Comparison of ENCODE assay signal across 22 mouse cellular contexts in the genomic region with DNA sequence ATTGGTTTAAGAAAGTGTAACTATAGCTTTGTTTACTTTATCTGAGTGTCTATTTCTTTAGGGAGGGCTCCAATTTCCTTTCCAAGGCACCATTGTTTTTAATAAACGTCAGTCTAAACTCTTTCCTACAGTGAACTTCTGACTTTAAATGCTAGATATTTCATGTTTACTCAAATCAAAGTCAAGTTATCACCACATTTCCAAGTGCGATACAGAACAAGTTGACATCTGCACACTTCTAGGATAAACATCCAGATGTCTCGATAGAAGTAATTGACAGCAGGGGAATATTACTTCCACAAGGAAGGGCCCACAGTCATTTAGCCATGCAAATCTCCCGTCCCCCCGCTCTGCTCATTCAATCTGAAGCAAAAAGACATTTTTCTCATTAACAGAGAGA. TPM values are rescaled to one million over a fixed set of nuclear protein-coding genes. Genes with fewer than 3 reads are reported as not detected.
DNase-seq lines count a peak whose midpoint lies in the region; ATAC-seq and TF ChIP-seq lines count a peak whose summit lies in the region.
"Had no signal": no experiment of that assay in that cellular context is flagged by ENCODE, and none has a peak within 500 bp of the region (broad histone marks: within the 10 kb centered on the region; RNA-seq: fewer than 3 reads in every experiment).

No protein-coding gene starts in this region.

- no peak overlapping the region for H3K4me3 ChIP-seq in embryonic facial prominence, embryonic 11.5 days (ENCODE audit: low read depth, low read length)
- no peak overlapping the region for H3K4me3 ChIP-seq in embryonic facial prominence, embryonic 10.5 days
- no peak overlapping the region for H3K4me3 ChIP-seq in lung, embryonic 14.5 days (ENCODE audit: low read depth, low read length)
- H3K4me3 ChIP-seq in neural tube, embryonic 15.5 days (replicated peaks), result no peak overlapping the region
- H3K4me3 ChIP-seq: forebrain, embryonic 10.5 days; forebrain, embryonic 13.5 days; hindbrain, embryonic 10.5 days; hindbrain, embryonic 13.5 days had no signal

- no peaks in the 10 kb centered on the region for H3K9me3 ChIP-seq in embryonic facial prominence, embryonic 11.5 days (replicated peaks; ENCODE audit: control insufficient read depth, low read length)
- no peaks in the 10 kb centered on the region for H3K9me3 ChIP-seq in embryonic facial prominence, embryonic 10.5 days
- H3K9me3 ChIP-seq in lung, embryonic 14.5 days (ENCODE audit: low read depth, low read length), result no peaks in the 10 kb centered on the region
- H3K9me3 ChIP-seq in neural tube, embryonic 15.5 days (replicated peaks), result no peaks in the 10 kb centered on the region
- H3K9me3 ChIP-seq: forebrain, embryonic 10.5 days; forebrain, embryonic 13.5 days; hindbrain, embryonic 10.5 days; hindbrain, embryonic 13.5 days had no signal

- DNase-seq in embryonic facial prominence, embryonic 11.5 days (ENCODE audit: low spot score), result peak; percentile 27
- DNase-seq in embryonic facial prominence, embryonic 10.5 days (ENCODE audit: low spot score), result no peak
- peak; percentile 63 for DNase-seq in lung, embryonic 14.5 days
- no peak for DNase-seq in lung, postnatal 4 days
- peak; percentile 4 for DNase-seq in neural tube, embryonic 10.5 days (ENCODE audit: extremely low spot score, low spot score)
- DNase-seq: adrenal gland, adult 8-10 months; adrenal gland, postnatal 25 days; cerebellum, adult 2 months; cerebellum, adult 9-11 months; cerebellum, postnatal 25 days; gastrocnemius, postnatal 10 days; gastrocnemius, postnatal 36 days; heart, postnatal 36 days had no signal

- H3K4me1 ChIP-seq in embryonic facial prominence, embryonic 11.5 days (ENCODE audit: control insufficient read depth, insufficient read depth, low read length), result no peaks in the 10 kb centered on the region
- peaks cover 20% of the 10 kb centered on the region for H3K4me1 ChIP-seq in embryonic facial prominence, embryonic 10.5 days
- no peaks in the 10 kb centered on the region; the same call in 1 of the 2 replicates for H3K4me1 ChIP-seq in lung, embryonic 14.5 days (ENCODE audit: insufficient read depth)
- peaks cover 5% of the 10 kb centered on the region; the same call in 1 of the 2 replicates for H3K4me1 ChIP-seq in neural tube, embryonic 15.5 days

- no peaks in the 10 kb centered on the region; the same call in 1 of the 2 replicates for H3K36me3 ChIP-seq in embryonic facial prominence, embryonic 11.5 days (replicated peaks; ENCODE audit: control insufficient read depth, insufficient read depth, low read depth, low read length)
- peaks cover 28% of the 10 kb centered on the region for H3K36me3 ChIP-seq in embryonic facial prominence, embryonic 10.5 days (replicated peaks)
- H3K36me3 ChIP-seq in lung, embryonic 14.5 days (ENCODE audit: insufficient read depth), result peaks cover 22% of the 10 kb centered on the region
- H3K36me3 ChIP-seq in neural tube, embryonic 15.5 days, result no peaks in the 10 kb centered on the region
- H3K36me3 ChIP-seq: hindbrain, embryonic 13.5 days had no signal

- H3K9ac ChIP-seq in embryonic facial prominence, embryonic 11.5 days (replicated peaks; ENCODE audit: low read length), result no peak overlapping the region
- no peak overlapping the region for H3K9ac ChIP-seq in lung, embryonic 14.5 days
- no peak overlapping the region for H3K9ac ChIP-seq in neural tube, embryonic 15.5 days (replicated peaks)
- H3K9ac ChIP-seq: forebrain, embryonic 13.5 days; hindbrain, embryonic 13.5 days had no signal

- H3K27me3 ChIP-seq in embryonic facial prominence, embryonic 11.5 days (ENCODE audit: control insufficient read depth, insufficient read depth, low read length), result no peaks in the 10 kb centered on the region
- no peaks in the 10 kb centered on the region for H3K27me3 ChIP-seq in embryonic facial prominence, embryonic 10.5 days (replicated peaks; ENCODE audit: low read depth, poor library complexity, severe bottlenecking)
- no peaks in the 10 kb centered on the region for H3K27me3 ChIP-seq in lung, embryonic 14.5 days (ENCODE audit: insufficient read depth, low read length)
- H3K27me3 ChIP-seq in neural tube, embryonic 15.5 days (replicated peaks), result no peaks in the 10 kb centered on the region
- H3K27me3 ChIP-seq: forebrain, embryonic 13.5 days; hindbrain, embryonic 13.5 days had no signal

- no peak overlapping the region for H3K27ac ChIP-seq in embryonic facial prominence, embryonic 11.5 days (replicated peaks; ENCODE audit: low read depth, low read length)
- H3K27ac ChIP-seq in embryonic facial prominence, embryonic 10.5 days (replicated peaks), result no peak overlapping the region
- no peak overlapping the region for H3K27ac ChIP-seq in lung, embryonic 14.5 days (ENCODE audit: low read depth)
- H3K27ac ChIP-seq in neural tube, embryonic 15.5 days (replicated peaks), result no peak overlapping the region
- H3K27ac ChIP-seq: forebrain, embryonic 10.5 days; forebrain, embryonic 13.5 days; hindbrain, embryonic 10.5 days; hindbrain, embryonic 13.5 days had no signal

- WGBS in embryonic facial prominence, embryonic 11.5 days, result 28% methylated on average over 5 of the region's 5 CpGs
- 46% methylated on average over 5 of the region's 5 CpGs for WGBS in embryonic facial prominence, embryonic 10.5 days
- 20% methylated on average over 5 of the region's 5 CpGs for WGBS in lung, embryonic 14.5 days
- 52% methylated on average over 5 of the region's 5 CpGs for WGBS in neural tube, embryonic 15.5 days

- no peak for TF ChIP-seq CTCF in lung, embryonic 14.5 days (IDR thresholded peaks at IDR 0.05; ENCODE audit: low read depth)

- ATAC-seq in embryonic facial prominence, embryonic 11.5 days (replicated peaks; ENCODE audit: insufficient number of reproducible peaks, low FRiP score, low TSS enrichment, low read depth), result no peak
- peak; percentile 77 for ATAC-seq in lung, embryonic 14.5 days (ENCODE audit: insufficient read depth)
- ATAC-seq in neural tube, embryonic 15.5 days (ENCODE audit: low FRiP score), result no peak
- ATAC-seq: activated CD4-positive, CD25-positive, alpha-beta regulatory T cell, adult 4 months; forebrain, embryonic 13.5 days; forebrain, embryonic 16.5 days; hindbrain, embryonic 16.5 days had no signal

- no peak overlapping the region for H3K4me2 ChIP-seq in embryonic facial prominence, embryonic 11.5 days (ENCODE audit: low read depth, low read length)
- no peak overlapping the region for H3K4me2 ChIP-seq in lung, embryonic 14.5 days
- H3K4me2 ChIP-seq in neural tube, embryonic 15.5 days, result no peak overlapping the region
- H3K4me2 ChIP-seq: forebrain, embryonic 13.5 days; heart, embryonic 11.5 days; hindbrain, embryonic 13.5 days had no signal

RNA-seq across cellular contexts. Expression of gene Pon2, which starts 20.3 kb away (rescaled TPM):
- polyA plus RNA-seq in embryonic facial prominence, embryonic 11.5 days (2014; fragmentation: Nextera tagmentation; extraction: Ambion mirVana), result 19.5 and 19.9 TPM in 2 replicates
- polyA plus RNA-seq in embryonic facial prominence, embryonic 10.5 days (2016; fragmentation: Nextera tagmentation; extraction: Ambion mirVana), result 22.9 and 25.9 TPM in 2 replicates
- polyA plus RNA-seq in lung, embryonic 14.5 days (2014; fragmentation: Nextera tagmentation; extraction: Ambion mirVana), result 39.2 and 42.8 TPM in 2 replicates
- polyA plus RNA-seq in neural tube, embryonic 15.5 days (2015; fragmentation: Nextera tagmentation; extraction: Ambion mirVana), result 32.3 and 39.8 TPM in 2 replicates

RNA-seq across cellular contexts. Expression of gene Pon3, which starts 21.9 kb away (rescaled TPM):
- polyA plus RNA-seq in embryonic facial prominence, embryonic 11.5 days (2014; fragmentation: Nextera tagmentation; extraction: Ambion mirVana), result 4.2 and 6.6 TPM in 2 replicates
- 6.3 and 6.5 TPM in 2 replicates for polyA plus RNA-seq in embryonic facial prominence, embryonic 10.5 days (2016; fragmentation: Nextera tagmentation; extraction: Ambion mirVana)
- 14.2 and 15.2 TPM in 2 replicates for polyA plus RNA-seq in lung, embryonic 14.5 days (2014; fragmentation: Nextera tagmentation; extraction: Ambion mirVana)
- polyA plus RNA-seq in neural tube, embryonic 15.5 days (2015; fragmentation: Nextera tagmentation; extraction: Ambion mirVana), result 3.4 and 5.7 TPM in 2 replicates

Comparison
In these comparisons a context has a peak if more than half of its experiments do, and no peak if none do; other contexts are left out.
1. DNase-seq: peak in embryonic facial prominence, embryonic 11.5 days (single experiment), lung, embryonic 14.5 days (single experiment) and neural tube, embryonic 10.5 days (single experiment); none in embryonic facial prominence, embryonic 10.5 days (single experiment) and lung, postnatal 4 days (0 of 2).